Comparison of ENCODE assay signal across 9 mouse cellular contexts in genomic region chr16:29996139-29997069, GRCm38 (mm10).
A peak's percentile ranks its signal among the peaks of the same experiment; 100 is the strongest.
DNase-seq lines count a peak whose midpoint lies in the region; ATAC-seq lines count a peak whose summit lies in the region.
"Had no signal": no experiment of that assay in that cellular context is flagged by ENCODE, and none has a peak within 500 bp of the region (broad histone marks: within the 10 kb centered on the region; RNA-seq: fewer than 3 reads in every experiment).

No protein-coding gene starts in this region.

- no peaks in the 10 kb centered on the region for H3K9me3 ChIP-seq in lung, embryonic 16.5 days (ENCODE audit: control insufficient read depth, low read length)
- H3K9me3 ChIP-seq in forebrain, embryonic 13.5 days (replicated peaks): no peaks in the 10 kb centered on the region

- DNase-seq in lung, postnatal 36 days: no peak
- peak; percentile 50 to 71 for DNase-seq in gastrocnemius, adult 8-10 months (ENCODE audit: low spot score in 2 of 2)
- DNase-seq in kidney, postnatal 25 days: peak; percentile 33 to 81
- peak; percentile 70 for DNase-seq in thymus, postnatal 14 days
- no peak for DNase-seq in right cerebral cortex, postnatal 4 days
- no peak for DNase-seq in layer of hippocampus, postnatal 10 days (ENCODE audit: low spot score in 2 of 2)

- no peaks in the 10 kb centered on the region for H3K36me3 ChIP-seq in lung, embryonic 16.5 days (ENCODE audit: control insufficient read depth, insufficient read depth, low read length)
- H3K36me3 ChIP-seq in forebrain, embryonic 13.5 days (ENCODE audit: poor library complexity, severe bottlenecking): no peaks in the 10 kb centered on the region

- H3K9ac ChIP-seq in lung, embryonic 16.5 days (ENCODE audit: low read length): no peak overlapping the region
- H3K9ac ChIP-seq in forebrain, embryonic 13.5 days: no peak overlapping the region

- no peak overlapping the region for H3K4me2 ChIP-seq in lung, embryonic 16.5 days (ENCODE audit: low read depth, low read length)
- H3K4me2 ChIP-seq in forebrain, embryonic 13.5 days: no peak overlapping the region

- peak overlapping the region; percentile 9; the same call in 1 of the 2 replicates for H3K27ac ChIP-seq in lung, embryonic 16.5 days (ENCODE audit: low read length)
- H3K27ac ChIP-seq in forebrain, embryonic 13.5 days: no peak overlapping the region

- peak; percentile 74 for ATAC-seq in lung, embryonic 16.5 days (ENCODE audit: low read depth)
- ATAC-seq in forebrain, embryonic 13.5 days: no peak
- ATAC-seq: Patski had no signal

- H3K27me3 ChIP-seq in lung, embryonic 16.5 days (ENCODE audit: control insufficient read depth, insufficient read depth, low read depth, low read length): no peaks in the 10 kb centered on the region
- no peaks in the 10 kb centered on the region for H3K27me3 ChIP-seq in forebrain, embryonic 13.5 days
- H3K27me3 ChIP-seq: Patski had no signal

- peaks cover 9% of the 10 kb centered on the region for H3K4me1 ChIP-seq in lung, embryonic 16.5 days (replicated peaks; ENCODE audit: control insufficient read depth, insufficient read depth, low read length)
- peaks cover 21% of the 10 kb centered on the region for H3K4me1 ChIP-seq in forebrain, embryonic 13.5 days

- H3K4me3 ChIP-seq in lung, embryonic 16.5 days (ENCODE audit: low read length): no peak overlapping the region
- H3K4me3 ChIP-seq in forebrain, embryonic 13.5 days: no peak overlapping the region

- 30% methylated on average over 12 of the region's 12 CpGs for WGBS in lung, embryonic 16.5 days
- WGBS in forebrain, embryonic 13.5 days: 43% methylated on average over 12 of the region's 12 CpGs

Comparison
In these comparisons a context has a peak if more than half of its experiments do, and no peak if none do; other contexts are left out.
1. DNase-seq: peak in gastrocnemius, adult 8-10 months (2 of 2), kidney, postnatal 25 days (2 of 2) and thymus, postnatal 14 days (single experiment); none in lung, postnatal 36 days (single experiment), right cerebral cortex, postnatal 4 days (single experiment) and layer of hippocampus, postnatal 10 days (0 of 2).